Mouse (Mus musculus) G1E (cell line): ENCODE results near the gene Alg9.

ENCODE experiments used
- CTCF ChIP-seq: IDR thresholded peaks from 2 replicates; pipeline ENCODE4 v1.5.1; 2012; ENCODE audit warnings: low read depth, low read length, inconsistent platforms, mixed read lengths
- GATA1 ChIP-seq: IDR thresholded peaks from 2 replicates; pipeline ENCODE4 v1.6.1; 2012; ENCODE audit warnings: borderline replicate concordance, low read length, inconsistent platforms, mixed read lengths

DNA sequence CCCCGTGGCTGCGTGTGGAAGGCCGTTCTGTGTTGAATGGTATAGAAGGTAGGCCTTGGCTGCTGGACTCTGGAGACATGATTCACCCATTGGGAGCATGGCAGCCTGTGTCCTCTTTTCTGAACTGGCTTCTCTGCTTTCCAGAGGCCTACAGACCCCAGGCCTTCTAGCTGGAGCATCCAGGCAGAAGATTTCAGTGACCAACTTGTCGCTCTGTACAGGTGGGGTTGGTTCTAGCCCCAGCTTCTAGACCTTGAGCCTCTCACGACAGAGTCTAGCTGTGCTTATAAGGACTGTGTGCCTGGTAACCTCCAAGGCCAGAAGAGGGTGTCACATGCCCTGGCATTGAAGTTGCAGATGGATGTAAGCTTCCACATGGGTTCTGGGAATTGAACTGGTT is 56.7 kb downstream of the Alg9 start:
- no peak for TF ChIP-seq CTCF
- TF ChIP-seq GATA1: no peak
